Mouse (Mus musculus): ENCODE data around the gene Gpank1.

DNA sequence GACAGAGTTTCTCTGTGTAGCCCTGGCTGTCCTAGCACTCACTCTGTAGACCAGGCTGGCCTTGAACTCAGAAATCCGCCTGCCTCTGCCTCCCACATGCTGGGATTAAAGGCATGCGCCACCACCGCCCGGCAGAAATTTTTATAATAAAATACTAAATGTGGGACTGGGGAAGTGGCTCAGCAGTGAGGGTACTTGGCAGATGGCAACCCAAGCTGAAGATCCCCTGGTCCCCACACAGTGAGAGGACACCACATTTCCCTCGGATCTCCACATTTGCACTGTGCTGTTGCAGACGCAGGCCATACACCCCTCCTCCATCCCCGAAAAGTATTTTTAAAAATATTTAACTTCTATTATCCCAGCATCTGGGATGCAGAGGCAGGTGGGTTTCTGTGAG lies 12.3 kb downstream of the Gpank1 start:
- no peak for TF ChIP-seq POLR2A (IDR thresholded peaks at IDR 0.05; ENCODE audit: control insufficient read depth in 1 of 2, insufficient read depth in 1 of 2, low read depth in 1 of 2, low read length in 2 of 2, poor library complexity in 1 of 2)
- no peak for TF ChIP-seq GATA1 (IDR thresholded peaks at IDR 0.05; ENCODE audit: low read depth, low read length)
- no peak for TF ChIP-seq POLR2AphosphoS2 (IDR thresholded peaks at IDR 0.05; ENCODE audit: low read length)
- no peak for TF ChIP-seq EP300 (IDR thresholded peaks at IDR 0.05; ENCODE audit: low read depth in 1 of 2, low read length in 2 of 2)
